Mouse (Mus musculus) liver, adult 2 months (tissue): ENCODE measurements around the gene H2-Ab1. TPM values are rescaled to one million over a fixed set of nuclear protein-coding genes. Genes with fewer than 3 reads are reported as not detected.
"Not testable (repeated sequence)": the region's sequence is repeated elsewhere in the genome, so short reads cannot be mapped to it uniquely, and the experiment has no call there.

Experiments used
- DNase-seq: peaks from one replicate; pipeline ENCODE4 v3.0.0-alpha.2; 2011; ENCODE audit warnings: low read depth, low spot score; ENCODE audit errors: extremely low read depth
- H3K27ac ChIP-seq: fragments of 200-500 bp; replicated peaks from 2 replicates; pipeline ENCODE4 v1.5.1; 2012; ENCODE audit warnings: low read depth, mild to moderate bottlenecking, control low read depth, inconsistent platforms, low read length; ENCODE audit not compliant: insufficient read depth
- H3K27me3 ChIP-seq: fragments of 200-500 bp; 2 replicates; pipeline ENCODE4 v1.6.1; 2012; ENCODE audit warnings: mild to moderate bottlenecking, moderate library complexity, low read length, inconsistent platforms; ENCODE audit not compliant: control insufficient read depth, insufficient read depth
- H3K36me3 ChIP-seq: fragments of 200-500 bp; 2 replicates; pipeline ENCODE4 v1.6.1; 2012; ENCODE audit warnings: low read length, inconsistent platforms; ENCODE audit not compliant: control insufficient read depth, insufficient read depth
- H3K4me1 ChIP-seq: fragments of 200-500 bp; 2 replicates; pipeline ENCODE4 v1.6.1; 2011; ENCODE audit warnings: low read length; ENCODE audit not compliant: control insufficient read depth, insufficient read depth
- H3K4me3 ChIP-seq: fragments of 200-500 bp; 2 replicates; pipeline ENCODE4 v1.5.1; 2011; ENCODE audit warnings: low read depth, mild to moderate bottlenecking, control low read depth, low read length, moderate library complexity; ENCODE audit not compliant: insufficient read depth
- H3K79me2 ChIP-seq: fragments of 200-500 bp; 2 replicates; pipeline ENCODE4 v1.6.1; 2012; ENCODE audit warnings: inconsistent platforms, mild to moderate bottlenecking, low read length, moderate library complexity; ENCODE audit not compliant: control insufficient read depth, insufficient read depth
- H3K9ac ChIP-seq: fragments of 200-500 bp; 2 replicates; pipeline ENCODE4 v1.6.1; 2012; ENCODE audit warnings: low read depth, mild to moderate bottlenecking, control low read depth, inconsistent platforms, low read length
- CTCF ChIP-seq: fragments of 200-500 bp; IDR thresholded peaks from 2 replicates; pipeline ENCODE4 v1.5.1; 2011; ENCODE audit warnings: low read depth, low read length, control low read depth
- POLR2A ChIP-seq: fragments of 200-500 bp; IDR thresholded peaks from 2 replicates; pipeline ENCODE4 v1.6.1; 2011; ENCODE audit warnings: low read length, control low read depth; ENCODE audit not compliant: insufficient read depth; ENCODE audit errors: extremely low read depth
- WGBS: fragments of 180-500 bp; shearing (Covaris S2); methylation state at CpG from one replicate; pipeline ENCODE4 v1.1.7; 2018; 5-methylcytosine and 5-hydroxymethylcytosine counted together
- polyA plus RNA-seq: library from polyadenylated mRNA; depleted of rRNA; stranded (reverse); fragments of >200 nt; gene quantifications from 2 replicates; pipeline ENCODE4 v1.2.3, GENCODE M21; 2012
- total RNA-seq: library from RNA; depleted of rRNA; stranded (reverse); fragments of >200 nt; gene quantifications from 2 replicates; pipeline ENCODE4 v1.2.3, GENCODE M21; 2014

Gene H2-Ab1
- total and polyA plus RNA-seq, 2 experiments, result 25.2 to 156 TPM

DNA sequence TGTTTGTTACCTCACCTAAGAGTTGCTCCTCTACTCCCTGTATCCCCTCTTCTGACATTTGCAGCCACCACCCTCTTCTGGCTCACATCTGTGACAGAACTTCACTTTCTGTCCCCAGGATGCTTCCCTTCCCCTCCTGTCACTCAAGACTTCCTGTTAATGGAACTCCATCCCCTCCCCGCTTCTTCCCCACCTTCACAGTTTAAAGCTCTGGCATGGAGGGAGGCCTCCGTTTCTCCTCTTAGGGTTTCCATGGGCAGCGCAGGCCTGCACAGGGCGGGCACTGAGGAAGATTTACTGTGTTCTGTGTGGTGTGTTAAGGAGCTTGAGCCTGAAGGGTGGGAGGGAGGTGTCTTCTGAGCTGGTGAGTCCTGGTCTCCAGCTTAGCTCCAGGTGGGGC lies 50.7 kb downstream of the H2-Ab1 start:
- Histone ChIP-seq H3K9ac (no peak overlapping the region), H3K4me1 (no peaks in the 10 kb centered on the region), H3K4me3 (no peak overlapping the region), H3K27ac (no peak overlapping the region), H3K36me3 (no peaks in the 10 kb centered on the region), H3K79me2 (no peaks in the 10 kb centered on the region), H3K27me3 (no peaks in the 10 kb centered on the region)
- no peak for TF ChIP-seq POLR2A
- TF ChIP-seq CTCF, result no peak
- DNase-seq, result no peak
- 79% methylated on average over 4 of the region's 4 CpGs for WGBS

DNA sequence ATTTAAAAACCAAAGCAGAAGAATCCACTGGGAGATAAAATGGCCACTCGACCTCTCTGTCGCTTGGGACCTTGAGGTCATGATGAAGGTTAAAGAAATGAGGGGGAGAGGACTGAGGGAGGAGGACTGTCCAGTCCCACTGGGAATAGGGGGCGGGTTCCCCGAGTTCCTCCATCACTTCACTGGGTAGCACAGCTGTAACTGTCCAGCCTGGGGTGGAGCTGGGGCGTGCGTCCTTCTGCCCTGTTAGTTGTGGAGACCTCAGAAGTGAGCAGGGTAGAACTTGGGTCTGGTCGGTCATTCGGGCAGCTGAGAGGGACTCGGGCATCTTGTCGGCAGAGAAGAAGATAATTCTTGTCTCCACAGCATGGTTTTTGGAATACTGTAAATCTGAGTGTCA lies 51.7 kb downstream of the H2-Ab1 start:
- Histone ChIP-seq H3K27ac (no peak overlapping the region), H3K36me3 (no peaks in the 10 kb centered on the region), H3K9ac (peak overlapping the region; percentile 72), H3K4me1 (no peaks in the 10 kb centered on the region), H3K79me2 (no peaks in the 10 kb centered on the region), H3K4me3 (peak overlapping the region; percentile 74), H3K27me3 (no peaks in the 10 kb centered on the region)
- WGBS, result 27% methylated on average over 10 of the region's 10 CpGs
- no peak for DNase-seq
- TF ChIP-seq POLR2A (no peak), CTCF (no peak)

DNA sequence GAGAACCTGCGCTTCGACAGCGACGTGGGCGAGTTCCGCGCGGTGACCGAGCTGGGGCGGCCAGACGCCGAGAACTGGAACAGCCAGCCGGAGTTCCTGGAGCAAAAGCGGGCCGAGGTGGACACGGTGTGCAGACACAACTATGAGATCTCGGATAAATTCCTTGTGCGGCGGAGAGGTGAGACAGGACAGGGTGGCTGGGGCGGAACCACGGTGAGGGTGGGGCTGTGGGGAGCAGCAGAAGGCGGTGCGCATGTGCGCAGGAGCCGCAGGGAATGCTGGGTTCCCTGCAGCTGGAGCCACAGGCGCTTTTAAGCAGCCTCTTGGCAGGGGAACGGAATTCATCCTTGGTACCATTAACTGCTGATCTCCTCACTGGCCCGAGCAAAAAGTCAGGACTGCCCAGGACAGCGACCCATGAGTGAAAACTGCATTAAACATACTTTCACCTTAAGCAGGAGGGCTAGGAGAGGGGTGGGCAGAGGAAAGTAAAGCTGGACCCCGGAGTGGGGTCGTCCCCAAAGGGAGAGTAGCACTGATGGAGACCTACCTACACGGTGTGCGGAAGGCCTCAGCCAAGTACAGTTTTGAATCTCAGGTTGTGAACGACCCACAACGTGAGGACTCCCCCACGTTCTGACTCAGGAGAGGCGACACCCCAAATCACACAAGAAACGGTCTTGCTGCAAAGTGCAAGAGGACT lies 52.3 kb downstream of the H2-Ab1 start:
- Histone ChIP-seq H3K4me3 (peak overlapping the region; percentile 74), H3K79me2 (no peaks in the 10 kb centered on the region), H3K27ac (no peak overlapping the region), H3K27me3 (no peaks in the 10 kb centered on the region), H3K36me3 (no peaks in the 10 kb centered on the region), H3K9ac (peak overlapping the region; percentile 72), H3K4me1 (no peaks in the 10 kb centered on the region)
- WGBS, result 26% methylated on average over 38 of the region's 38 CpGs
- TF ChIP-seq CTCF (no peak), POLR2A (no peak)
- peak; percentile 59 for DNase-seq

DNA sequence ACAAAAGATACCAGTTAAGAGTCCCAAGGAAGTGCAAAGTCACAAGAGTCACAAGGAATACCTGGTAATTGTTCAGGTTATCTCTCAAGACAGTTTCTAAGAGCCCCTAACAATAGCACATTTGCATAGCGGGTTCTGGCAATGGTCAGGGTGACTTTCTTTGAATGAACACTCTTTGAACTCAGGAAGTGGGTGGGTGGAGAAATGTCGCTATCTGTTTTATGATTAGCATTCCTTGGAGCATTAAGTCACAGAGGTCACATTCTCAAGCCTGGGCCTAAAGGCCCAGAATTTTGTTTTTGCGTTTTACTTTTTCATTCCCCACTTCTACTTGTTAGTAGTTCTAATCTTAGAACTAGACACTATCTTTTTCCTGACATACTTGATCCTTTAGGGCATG lies 53.0 kb downstream of the H2-Ab1 start:
- not testable (repeated sequence) for DNase-seq, H3K36me3 ChIP-seq, H3K27me3 ChIP-seq, H3K27ac ChIP-seq, H3K9ac ChIP-seq, H3K4me3 ChIP-seq, H3K79me2 ChIP-seq, H3K4me1 ChIP-seq
- 90% methylated on average over 3 of the region's 3 CpGs for WGBS

DNA sequence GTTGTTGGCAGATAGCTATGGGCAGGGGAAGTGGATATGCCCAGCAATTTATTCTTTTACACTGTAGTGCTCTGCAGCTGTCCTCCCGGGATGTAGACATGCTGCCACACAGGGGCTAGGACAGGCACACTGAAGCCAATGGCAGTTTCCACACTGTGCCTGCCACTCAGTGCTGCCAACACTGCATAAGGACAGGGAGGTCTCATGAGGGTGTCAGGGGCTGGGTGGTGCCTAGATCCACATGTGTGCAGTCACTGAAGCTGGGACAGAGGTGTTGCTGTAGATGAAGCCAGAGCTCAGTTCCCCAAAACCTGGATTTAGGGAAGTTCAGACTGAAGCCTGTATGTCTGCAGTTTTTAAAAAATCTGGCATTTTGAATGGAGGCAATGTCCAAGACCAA lies 54.7 kb downstream of the H2-Ab1 start:
- H3K4me1 ChIP-seq, result no peaks in the 10 kb centered on the region
- no peaks in the 10 kb centered on the region for H3K36me3 ChIP-seq
- H3K4me3 ChIP-seq, result no peak overlapping the region
- H3K9ac ChIP-seq, result no peak overlapping the region
- WGBS, result 86% methylated on average over 1 of the region's 1 CpGs
- DNase-seq, result no peak
- no peak for TF ChIP-seq CTCF
- no peak for TF ChIP-seq POLR2A
- no peak overlapping the region for H3K27ac ChIP-seq
- no peaks in the 10 kb centered on the region for H3K27me3 ChIP-seq
- H3K79me2 ChIP-seq, result no peaks in the 10 kb centered on the region

DNA sequence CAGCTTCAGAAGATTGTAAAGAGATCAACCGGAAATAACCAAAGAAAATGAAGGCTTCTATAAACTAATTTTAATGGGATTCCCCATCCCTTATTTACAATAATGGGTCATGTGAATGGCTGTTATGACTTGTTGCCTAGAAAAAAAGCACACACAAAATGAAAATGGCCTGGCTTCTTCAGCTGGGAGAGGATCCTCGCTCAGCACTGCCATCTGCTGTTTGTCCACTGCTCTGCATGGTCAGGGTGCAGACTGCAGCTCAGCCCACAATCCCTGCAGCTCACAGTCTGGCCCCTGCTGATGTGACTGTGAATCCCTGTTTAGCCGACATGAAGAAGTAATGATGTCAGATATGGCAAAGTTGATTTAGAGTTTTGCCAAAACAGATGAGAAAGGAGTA lies 55.9 kb downstream of the H2-Ab1 start:
- H3K27me3 ChIP-seq, result no peaks in the 10 kb centered on the region
- no peak overlapping the region for H3K27ac ChIP-seq
- H3K4me1 ChIP-seq, result no peaks in the 10 kb centered on the region
- 34% methylated on average over 3 of the region's 3 CpGs for WGBS
- H3K79me2 ChIP-seq, result no peaks in the 10 kb centered on the region
- peak; percentile 26 for DNase-seq
- no peaks in the 10 kb centered on the region for H3K36me3 ChIP-seq
- no peak overlapping the region for H3K4me3 ChIP-seq
- no peak overlapping the region for H3K9ac ChIP-seq
- TF ChIP-seq CTCF (peak; percentile 98), POLR2A (no peak)
